ENCODE assay signal across 18 mouse cellular contexts in the genomic region with DNA sequence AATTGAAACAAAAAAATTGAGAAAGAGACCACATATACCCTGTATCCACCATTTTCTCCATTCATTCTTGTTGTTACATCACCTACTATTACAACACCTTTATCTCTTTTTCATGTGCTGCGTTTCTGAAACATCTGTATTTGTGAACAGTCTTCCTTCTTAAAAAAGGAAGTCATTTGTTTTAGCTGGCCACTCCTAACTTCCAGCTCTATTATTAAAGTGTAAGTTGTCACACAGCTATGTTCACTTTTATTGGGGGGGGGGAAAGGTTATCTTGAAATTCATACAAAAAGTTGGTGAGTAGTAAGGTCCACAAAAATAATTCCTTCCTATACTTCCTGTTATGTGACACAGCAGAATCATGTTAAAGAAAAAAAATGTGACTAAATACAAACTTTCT. TPM values are rescaled to one million over a fixed set of nuclear protein-coding genes. Genes with fewer than 3 reads are reported as not detected.
DNase-seq lines count a peak whose midpoint lies in the region; ATAC-seq lines count a peak whose summit lies in the region.
"Had no signal": no experiment of that assay in that cellular context is flagged by ENCODE, and none has a peak within 500 bp of the region (broad histone marks: within the 10 kb centered on the region; RNA-seq: fewer than 3 reads in every experiment).

No protein-coding gene starts in this region.

- DNase-seq in 416B (ENCODE audit: low read depth) (peak; percentile 72), A20 (ENCODE audit: low read depth, low spot score) (peak; percentile 59)
- no peak for DNase-seq in cerebellum, postnatal 36 days
- DNase-seq: adrenal gland, postnatal 25 days; cerebellum, adult 2 months; cerebellum, postnatal 10 days; gastrocnemius, postnatal 14 days; heart, postnatal 36 days had no signal

- H3K4me1 ChIP-seq in forebrain, embryonic 13.5 days, result peaks cover 7% of the 10 kb centered on the region
- H3K4me1 ChIP-seq: embryonic facial prominence, embryonic 12.5 days had no signal

- no peaks in the 10 kb centered on the region for H3K9me3 ChIP-seq in forebrain, embryonic 13.5 days (replicated peaks)
- H3K9me3 ChIP-seq: embryonic facial prominence, embryonic 12.5 days; heart, embryonic 13.5 days; hindbrain, embryonic 15.5 days had no signal

- peaks cover 9% of the 10 kb centered on the region; the same call in 1 of the 2 replicates for H3K27me3 ChIP-seq in forebrain, embryonic 13.5 days
- H3K27me3 ChIP-seq: heart, embryonic 13.5 days had no signal

- 0 out of 2 replicates have a peak, but pooled peaks have one; percentile 3 for ATAC-seq in common myeloid progenitor, adult 5-6 weeks (replicated peaks; ENCODE audit: low read depth, poor library complexity, severe bottlenecking)
- peak; percentile 17 for ATAC-seq in megakaryocyte progenitor cell, adult 5-6 weeks (replicated peaks; ENCODE audit: poor library complexity)
- ATAC-seq in cerebellum, adult (ENCODE audit: insufficient number of reproducible peaks, low FRiP score, low TSS enrichment), result no peak
- no peak for ATAC-seq in forebrain, embryonic 13.5 days
- ATAC-seq: forebrain, embryonic 16.5 days; inflammation-experienced regulatory T-cells, adult 6 months; intestine, postnatal 0 days had no signal

- 86% methylated on average over 1 of the region's 1 CpGs for WGBS in forebrain, embryonic 13.5 days

- no peak overlapping the region for H3K27ac ChIP-seq in forebrain, embryonic 13.5 days
- H3K27ac ChIP-seq: embryonic facial prominence, embryonic 12.5 days; heart, embryonic 13.5 days; hindbrain, embryonic 15.5 days had no signal

- no peak overlapping the region for H3K4me2 ChIP-seq in forebrain, embryonic 13.5 days
- H3K4me2 ChIP-seq: embryonic facial prominence, embryonic 12.5 days; heart, embryonic 13.5 days; hindbrain, embryonic 15.5 days had no signal

- no peak overlapping the region for H3K9ac ChIP-seq in forebrain, embryonic 13.5 days
- H3K9ac ChIP-seq: embryonic facial prominence, embryonic 12.5 days; heart, embryonic 13.5 days; hindbrain, embryonic 15.5 days had no signal

- no peaks in the 10 kb centered on the region for H3K36me3 ChIP-seq in forebrain, embryonic 13.5 days (ENCODE audit: poor library complexity, severe bottlenecking)
- H3K36me3 ChIP-seq: embryonic facial prominence, embryonic 12.5 days; heart, embryonic 13.5 days; hindbrain, embryonic 15.5 days had no signal

- H3K4me3 ChIP-seq in forebrain, embryonic 13.5 days, result no peak overlapping the region
- H3K4me3 ChIP-seq: embryonic facial prominence, embryonic 12.5 days; heart, embryonic 13.5 days; hindbrain, embryonic 15.5 days had no signal

RNA-seq across cellular contexts. Expression of a gene that starts 2.8 kb away (rescaled TPM):
- total RNA-seq in common myeloid progenitor, adult 5-6 weeks (2017), result 12.0 and 17.2 TPM in 2 replicates
- total RNA-seq in megakaryocyte progenitor cell, adult 5-6 weeks (2015), result 20.7 and 25.9 TPM in 2 replicates
- 8.1 and 8.9 TPM in 2 replicates for total RNA-seq in megakaryocyte progenitor cell, adult 5-6 weeks (2017)
- polyA plus RNA-seq in forebrain, embryonic 13.5 days (2015; fragmentation: Nextera tagmentation; extraction: Ambion mirVana), result 0.27 and 0.40 TPM in 2 replicates

Comparison
In these comparisons a context has a peak if more than half of its experiments do, and no peak if none do; other contexts are left out.
1. DNase-seq: peak in 416B (single experiment) and A20 (single experiment); none in cerebellum, postnatal 36 days (0 of 2).
2. ATAC-seq: peak in common myeloid progenitor, adult 5-6 weeks (single experiment) and megakaryocyte progenitor cell, adult 5-6 weeks (single experiment); none in cerebellum, adult (single experiment) and forebrain, embryonic 13.5 days (single experiment).